Mouse (Mus musculus) lung, postnatal 36 days (tissue): ENCODE results near the gene Chek2.

ENCODE experiments used
- DNase-seq: peaks from one replicate; pipeline ENCODE4 v3.0.0; 2022; ENCODE audit warnings: mixed read lengths

The Chek2 gene

GRCm38 (mm10) chr5:110906708-110907107 is 66.9 kb downstream of the Chek2 start:
- no peak for DNase-seq

GRCm38 (mm10) chr5:110908879-110909278 is 69.1 kb downstream of the Chek2 start:
- no peak for DNase-seq

GRCm38 (mm10) chr5:110909955-110910589 is 70.3 kb downstream of the Chek2 start:
- DNase-seq: no peak

GRCm38 (mm10) chr5:110914859-110915258 is 75.1 kb downstream of the Chek2 start:
- DNase-seq: no peak

- DNase-seq: no peak
These were observed 76.5 kb downstream of the Chek2 start for GRCm38 (mm10) chr5:110916241-110916640.

- no peak for DNase-seq
These were observed 79.8 kb downstream of the Chek2 start for GRCm38 (mm10) chr5:110919541-110919940.

GRCm38 (mm10) chr5:110923336-110923735 is 83.6 kb downstream of the Chek2 start:
- DNase-seq: peak; percentile 51
